In genomic region chr7:92741152-92741860, GRCm38 (mm10) we compare ENCODE assay signal across 8 mouse cellular contexts. TPM values are rescaled to one million over a fixed set of nuclear protein-coding genes. Genes with fewer than 3 reads are reported as not detected.
A peak's percentile ranks its signal among the peaks of the same experiment; 100 is the strongest.
DNase-seq lines count a peak whose midpoint lies in the region; ATAC-seq lines count a peak whose summit lies in the region.

Rab30 (plus strand) TSS chr7:92741603.

- peak within 1 kb of the TSS; percentile 91 for H3K4me3 ChIP-seq in intestine, embryonic 14.5 days (ENCODE audit: low read depth, low read length)

- peak within 1 kb of the TSS; percentile 97 for H3K9ac ChIP-seq in intestine, embryonic 14.5 days (ENCODE audit: low read length)

- H3K4me1 ChIP-seq in intestine, embryonic 14.5 days (replicated peaks; ENCODE audit: control insufficient read depth, insufficient read depth, low read length): peaks cover 23% of the 10 kb centered on the region

- intact Hi-C loops in left cerebral cortex, postnatal 14 days (cut with DNase I): loop anchor here (5.0 to 10.0 kb wide), 4 partner anchors 36 to 126 kb away; partner anchors contain the start of gene Pcf11

- peaks cover 29% of the 10 kb centered on the region for H3K36me3 ChIP-seq in intestine, embryonic 14.5 days (ENCODE audit: control insufficient read depth, insufficient read depth, low read length)

- no peaks in the 10 kb centered on the region for H3K9me3 ChIP-seq in intestine, embryonic 14.5 days (ENCODE audit: control insufficient read depth, low read length)

- under 1% methylated on average over 38 of the region's 38 CpGs for WGBS in intestine, embryonic 14.5 days

- H3K27ac ChIP-seq in intestine, embryonic 14.5 days (ENCODE audit: low read depth): peak within 1 kb of the TSS; percentile 89

- DNase-seq in adrenal gland, adult 18-20 months (ENCODE audit: low spot score in 2 of 2): peak; percentile 78 to 79
- peak; percentile 98 for DNase-seq in embryo, embryonic 11 days
- peak; percentile 96 for DNase-seq in gastrocnemius, postnatal 25 days
- peak; percentile 91 for DNase-seq in intestine, embryonic 14.5 days (ENCODE audit: low spot score)
- DNase-seq in left cerebral cortex, postnatal 14 days (ENCODE audit: low spot score in 2 of 2): peak; percentile 96 to 99
- peak; percentile 98 for DNase-seq in mesoderm, embryonic 11.5 days (ENCODE audit: low read depth, low spot score)
- peak; percentile 96 to 98 for DNase-seq in right cerebral cortex, postnatal 36 days (ENCODE audit: low spot score in 2 of 2)
- peak; percentile 98 for DNase-seq in yolk sac, embryonic 10.5 days (ENCODE audit: low spot score)

- peak within 1 kb of the TSS; percentile 74 for H3K4me2 ChIP-seq in intestine, embryonic 14.5 days (ENCODE audit: low read length)

- no peaks in the 10 kb centered on the region for H3K27me3 ChIP-seq in intestine, embryonic 14.5 days (replicated peaks; ENCODE audit: control insufficient read depth, insufficient read depth, low read length)

- peak; percentile 100 for ATAC-seq in intestine, embryonic 14.5 days (replicated peaks; ENCODE audit: low FRiP score, low TSS enrichment, low read depth)

RNA-seq across cellular contexts. Expression of gene Rab30, which starts in this region (rescaled TPM):
- 1 to 10 TPM; 4.4 to 8.0 TPM for total RNA-seq in adrenal gland, adult 18-20 months (2021)
- total RNA-seq in gastrocnemius, postnatal 25 days (2021): 10 to 100 TPM in 1 of 2 experiments, 1 to 10 TPM in 1; 6.7 to 12.7 TPM
- 19.1 and 23.4 TPM in 2 replicates for polyA plus RNA-seq in intestine, embryonic 14.5 days (2014; fragmentation: Nextera tagmentation; extraction: Ambion mirVana)
- total RNA-seq in left cerebral cortex, postnatal 14 days (2021): 10 to 100 TPM; 32.6 to 36.0 TPM

Comparison
In these comparisons a context has a peak if more than half of its experiments do, and no peak if none do; other contexts are left out.
1. Peak in every context shown above with its lines: DNase-seq, ATAC-seq, H3K4me3 ChIP-seq and H3K27ac ChIP-seq.